Mouse (Mus musculus): ENCODE measurements around the gene Aimp1. TPM values are rescaled to one million over a fixed set of nuclear protein-coding genes. Genes with fewer than 3 reads are reported as not detected.

Gene Aimp1
- total RNA-seq, 2 experiments from 2014 or later: 60.6 to 61.0 TPM

Other genes with a start within 250 kb of the Aimp1 start
- not detected for gene Gimd1, start 54.5 kb downstream of the Aimp1 start, total RNA-seq (2021)
- 10 to 100 TPM; 33.2 to 34.6 TPM for gene Tbck, start 226 bp downstream of the Aimp1 start, total RNA-seq (2021)

All from layer of hippocampus, adult 18-20 months (tissue).